Mouse (Mus musculus) adrenal gland, postnatal 4 days (tissue): ENCODE measurements around the gene Adam29. TPM values are rescaled to one million over a fixed set of nuclear protein-coding genes. Genes with fewer than 3 reads are reported as not detected.

Experiments
- DNase-seq, 2 experiments: peaks; one replicate each; pipeline ENCODE4 v3.0.0; 2021 to 2022; ENCODE audit warnings: low spot score in 2 of 2, mixed read lengths in 2 of 2
- long read RNA-seq, 2 experiments: library from polyadenylated mRNA; stranded (forward); transcript quantifications; one replicate each; pipeline ENCODE4 v2.0.0; 2021
- total RNA-seq, 2 experiments: library from RNA; stranded (reverse); gene quantifications; 2 replicates each; pipeline ENCODE4 v1.2.3; 2021

Gene Adam29
- not detected for total RNA-seq
- long read RNA-seq, experiment 1: 0 reads
- long read RNA-seq, experiment 2: 0 reads

- no peak for DNase-seq
These were observed at the start of gene Adam29 for GRCm38 (mm10) chr8:55906848-55907247. Gene Adam29, minus strand, starts transcription at chr8:55906948.

- DNase-seq: no peak
These were observed 33.8 kb upstream of the Adam29 start for GRCm38 (mm10) chr8:55940526-55940880.

GRCm38 (mm10) chr8:55939870-55940525 lies 33.2 kb upstream of the Adam29 start, which contains the start of gene Glra3:
Gene Glra3, plus strand, starts transcription at chr8:55940460.
- no peak for DNase-seq

Other genes with a start within 250 kb of the Adam29 start
- gene Glra3, start 33.5 kb upstream of the Adam29 start, total RNA-seq: not detected